Mouse (Mus musculus): ENCODE results near the gene Vmn1r47. TPM values are rescaled to one million over a fixed set of nuclear protein-coding genes. Genes with fewer than 3 reads are reported as not detected.
"Not testable (repeated sequence)": the region's sequence is repeated elsewhere in the genome, so short reads cannot be mapped to it uniquely, and the experiment has no call there.

Gene Vmn1r47
- not detected in 2 replicates for total RNA-seq (2014; rRNA removed)
- not detected in 2 replicates for polyA plus RNA-seq (2012; rRNA removed)

GRCm38 (mm10) chr6:90015847-90016246 lies at the start of gene Vmn1r47:
TSS of gene Vmn1r47 (plus strand) at chr6:90016147.
- not testable (repeated sequence) for H3K4me3 ChIP-seq (ENCODE audit: insufficient read depth, low read depth, low read length); H3K4me1 ChIP-seq (ENCODE audit: control insufficient read depth, insufficient read depth, low read length); H3K27ac ChIP-seq (replicated peaks; ENCODE audit: insufficient read depth, low read depth, low read length); H3K36me3 ChIP-seq (ENCODE audit: control insufficient read depth, insufficient read depth, low read length); H3K9ac ChIP-seq (ENCODE audit: low read depth, low read length); H3K79me2 ChIP-seq (ENCODE audit: control insufficient read depth, insufficient read depth, low read length); H3K27me3 ChIP-seq (ENCODE audit: control insufficient read depth, insufficient read depth, low read length); DNase-seq (ENCODE audit: extremely low read depth, low read depth, low spot score)
- WGBS: 94% methylated on average over 1 of the region's 1 CpGs

DNA sequence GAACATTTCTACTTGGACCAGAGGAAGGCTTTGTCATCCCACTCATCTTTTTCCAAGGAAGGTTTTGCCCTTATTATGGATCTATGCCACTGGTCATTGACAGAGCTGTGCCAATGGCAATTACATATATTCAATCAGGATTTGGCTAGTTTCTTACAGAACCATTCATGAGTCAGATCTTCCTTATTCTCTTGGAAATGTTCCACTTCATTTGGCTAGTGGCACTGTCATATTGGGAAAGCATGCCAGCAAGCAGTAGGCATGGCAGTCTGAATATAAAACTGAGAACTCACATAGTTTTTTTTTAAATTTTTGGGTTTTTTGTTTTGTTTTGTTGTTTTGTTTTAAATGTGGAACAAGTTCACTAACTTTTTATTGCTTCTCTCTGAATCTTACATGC lies 49.6 kb upstream of the Vmn1r47 start:
- no peak for DNase-seq (ENCODE audit: extremely low read depth, low read depth, low spot score)
- no peak overlapping the region for H3K9ac ChIP-seq (ENCODE audit: low read depth, low read length)
- H3K79me2 ChIP-seq (ENCODE audit: control insufficient read depth, insufficient read depth, low read length): no peaks in the 10 kb centered on the region
- H3K36me3 ChIP-seq (ENCODE audit: control insufficient read depth, insufficient read depth, low read length): no peaks in the 10 kb centered on the region
- no peak overlapping the region for H3K4me3 ChIP-seq (ENCODE audit: insufficient read depth, low read depth, low read length)
- no peaks in the 10 kb centered on the region for H3K4me1 ChIP-seq (ENCODE audit: control insufficient read depth, insufficient read depth, low read length)
- no peak overlapping the region for H3K27ac ChIP-seq (replicated peaks; ENCODE audit: insufficient read depth, low read depth, low read length)
- TF ChIP-seq CTCF (IDR thresholded peaks at IDR 0.05; ENCODE audit: low read depth, low read length): no peak
- TF ChIP-seq POLR2A (IDR thresholded peaks at IDR 0.05; ENCODE audit: extremely low read depth, insufficient read depth, low read length): no peak
- H3K27me3 ChIP-seq (ENCODE audit: control insufficient read depth, insufficient read depth, low read length): no peaks in the 10 kb centered on the region

GRCm38 (mm10) chr6:89969013-89969412 lies 46.9 kb upstream of the Vmn1r47 start, which contains the start of gene Vmn1r46:
TSS of gene Vmn1r46 (plus strand) at chr6:89969313.
- H3K27me3 ChIP-seq (ENCODE audit: control insufficient read depth, insufficient read depth, low read length): no peaks in the 10 kb centered on the region; the same call in 1 of the 2 replicates
- no peaks in the 10 kb centered on the region for H3K36me3 ChIP-seq (ENCODE audit: control insufficient read depth, insufficient read depth, low read length)
- DNase-seq (ENCODE audit: extremely low read depth, low read depth, low spot score): no peak
- no peak within 1 kb of the TSS for H3K9ac ChIP-seq (ENCODE audit: low read depth, low read length)
- TF ChIP-seq POLR2A (IDR thresholded peaks at IDR 0.05; ENCODE audit: extremely low read depth, insufficient read depth, low read length) (no peak), CTCF (IDR thresholded peaks at IDR 0.05; ENCODE audit: low read depth, low read length) (no peak)
- WGBS: 39% methylated on average over 2 of the region's 2 CpGs
- no peak within 1 kb of the TSS for H3K4me3 ChIP-seq (ENCODE audit: insufficient read depth, low read depth, low read length)
- H3K4me1 ChIP-seq (ENCODE audit: control insufficient read depth, insufficient read depth, low read length): no peaks in the 10 kb centered on the region
- H3K27ac ChIP-seq (replicated peaks; ENCODE audit: insufficient read depth, low read depth, low read length): no peak within 1 kb of the TSS
- no peaks in the 10 kb centered on the region for H3K79me2 ChIP-seq (ENCODE audit: control insufficient read depth, insufficient read depth, low read length)

- H3K27ac ChIP-seq (replicated peaks; ENCODE audit: insufficient read depth, low read depth, low read length): no peak overlapping the region
- H3K79me2 ChIP-seq (ENCODE audit: control insufficient read depth, insufficient read depth, low read length): no peaks in the 10 kb centered on the region
- TF ChIP-seq CTCF (IDR thresholded peaks at IDR 0.05; ENCODE audit: low read depth, low read length) (no peak), POLR2A (IDR thresholded peaks at IDR 0.05; ENCODE audit: extremely low read depth, insufficient read depth, low read length) (no peak)
- DNase-seq (ENCODE audit: extremely low read depth, low read depth, low spot score): peak; percentile 29
- no peaks in the 10 kb centered on the region for H3K27me3 ChIP-seq (ENCODE audit: control insufficient read depth, insufficient read depth, low read length)
- H3K36me3 ChIP-seq (ENCODE audit: control insufficient read depth, insufficient read depth, low read length): no peaks in the 10 kb centered on the region
- WGBS: 19% methylated on average over 1 of the region's 1 CpGs
- no peak overlapping the region for H3K9ac ChIP-seq (ENCODE audit: low read depth, low read length)
- no peak overlapping the region for H3K4me3 ChIP-seq (ENCODE audit: insufficient read depth, low read depth, low read length)
- H3K4me1 ChIP-seq (ENCODE audit: control insufficient read depth, insufficient read depth, low read length): no peaks in the 10 kb centered on the region
Measured at GRCm38 (mm10) chr6:89985989-89986388, 30.0 kb upstream of the Vmn1r47 start.

- WGBS: no CpG with 5 or more reads among the region's 2 CpGs
- H3K36me3 ChIP-seq (ENCODE audit: control insufficient read depth, insufficient read depth, low read length); H3K27ac ChIP-seq (replicated peaks; ENCODE audit: insufficient read depth, low read depth, low read length); DNase-seq (ENCODE audit: extremely low read depth, low read depth, low spot score); H3K79me2 ChIP-seq (ENCODE audit: control insufficient read depth, insufficient read depth, low read length); H3K27me3 ChIP-seq (ENCODE audit: control insufficient read depth, insufficient read depth, low read length); H3K4me3 ChIP-seq (ENCODE audit: insufficient read depth, low read depth, low read length); H3K4me1 ChIP-seq (ENCODE audit: control insufficient read depth, insufficient read depth, low read length); H3K9ac ChIP-seq (ENCODE audit: low read depth, low read length): not testable (repeated sequence)
Measured at GRCm38 (mm10) chr6:90036741-90037140, 20.8 kb downstream of the Vmn1r47 start, which contains the start of gene Vmn1r48. TSS of gene Vmn1r48 (minus strand) at chr6:90036841.

Other genes starting within 250 kb of the Vmn1r47 start
- not detected in 2 replicates for gene Vmn1r42, start 139.7 kb upstream of the Vmn1r47 start, total RNA-seq (2014; rRNA removed)
- not detected in 2 replicates for gene Vmn1r42, start 139.7 kb upstream of the Vmn1r47 start, polyA plus RNA-seq (2012; rRNA removed)
- gene Vmn1r43, start 139.7 kb upstream of the Vmn1r47 start, total RNA-seq (2014; rRNA removed): not detected in 2 replicates
- not detected in 2 replicates for gene Vmn1r43, start 139.7 kb upstream of the Vmn1r47 start, polyA plus RNA-seq (2012; rRNA removed)
- not detected in 2 replicates for gene Vmn1r44, start 132.5 kb upstream of the Vmn1r47 start, total RNA-seq (2014; rRNA removed)
- not detected in 2 replicates for gene Vmn1r44, start 132.5 kb upstream of the Vmn1r47 start, polyA plus RNA-seq (2012; rRNA removed)
- gene Vmn1r45, start 75.5 kb upstream of the Vmn1r47 start, total RNA-seq (2014; rRNA removed): not detected in 2 replicates
- gene Vmn1r45, start 75.5 kb upstream of the Vmn1r47 start, polyA plus RNA-seq (2012; rRNA removed): not detected in 2 replicates
- gene Vmn1r46, start 46.8 kb upstream of the Vmn1r47 start, total RNA-seq (2014; rRNA removed): not detected in 2 replicates
- gene Vmn1r46, start 46.8 kb upstream of the Vmn1r47 start, polyA plus RNA-seq (2012; rRNA removed): not detected in 2 replicates
- gene Vmn1r48, start 20.7 kb downstream of the Vmn1r47 start, total RNA-seq (2014; rRNA removed): not detected in 2 replicates
- gene Vmn1r48, start 20.7 kb downstream of the Vmn1r47 start, polyA plus RNA-seq (2012; rRNA removed): not detected in 2 replicates
- gene Vmn1r49, start 62.4 kb downstream of the Vmn1r47 start, total RNA-seq (2014; rRNA removed): not detected in 2 replicates
- not detected in 2 replicates for gene Vmn1r49, start 62.4 kb downstream of the Vmn1r47 start, polyA plus RNA-seq (2012; rRNA removed)
- gene Vmn1r50, start 85.3 kb downstream of the Vmn1r47 start, total RNA-seq (2014; rRNA removed): not detected in 2 replicates
- not detected in 2 replicates for gene Vmn1r50, start 85.3 kb downstream of the Vmn1r47 start, polyA plus RNA-seq (2012; rRNA removed)
- gene Vmn1r51, start 106.4 kb downstream of the Vmn1r47 start, total RNA-seq (2014; rRNA removed): not detected in 2 replicates
- gene Vmn1r51, start 106.4 kb downstream of the Vmn1r47 start, polyA plus RNA-seq (2012; rRNA removed): not detected in 2 replicates
- not detected in 2 replicates for gene Vmn1r52, start 158.7 kb downstream of the Vmn1r47 start, total RNA-seq (2014; rRNA removed)
- not detected in 2 replicates for gene Vmn1r52, start 158.7 kb downstream of the Vmn1r47 start, polyA plus RNA-seq (2012; rRNA removed)
- not detected in 2 replicates for gene V1ra8, start 186.6 kb downstream of the Vmn1r47 start, total RNA-seq (2014; rRNA removed)
- gene V1ra8, start 186.6 kb downstream of the Vmn1r47 start, polyA plus RNA-seq (2012; rRNA removed): not detected in 2 replicates
- 0.18 and 1.0 TPM in 2 replicates for gene Vmn1r53, start 208.3 kb downstream of the Vmn1r47 start, total RNA-seq (2014; rRNA removed)
- gene Vmn1r53, start 208.3 kb downstream of the Vmn1r47 start, polyA plus RNA-seq (2012; rRNA removed): 0.81 TPM in 1 of 2 replicates, not detected in the other
- not detected in 2 replicates for gene Vmn1r54, start 230.2 kb downstream of the Vmn1r47 start, total RNA-seq (2014; rRNA removed)
- not detected in 2 replicates for gene Vmn1r54, start 230.2 kb downstream of the Vmn1r47 start, polyA plus RNA-seq (2012; rRNA removed)